Mouse (Mus musculus) right cerebral cortex, adult 18-20 months (tissue): ENCODE measurements around the gene Ptpn7.
"Not testable (repeated sequence)": the region's sequence is repeated elsewhere in the genome, so short reads cannot be mapped to it uniquely, and the experiment has no call there.

Experiments used
- DNase-seq: peaks from one replicate; pipeline ENCODE4 v3.0.0; 2022; ENCODE audit warnings: mixed read lengths

Gene Ptpn7

GRCm38 (mm10) chr1:135188197-135188596 lies 55.7 kb downstream of the Ptpn7 start:
- no peak for DNase-seq

GRCm38 (mm10) chr1:135189186-135189585 lies 56.7 kb downstream of the Ptpn7 start:
- no peak for DNase-seq

GRCm38 (mm10) chr1:135194335-135194734 lies 61.8 kb downstream of the Ptpn7 start:
- DNase-seq: not testable (repeated sequence)
